Comparison of ENCODE assay signal across 8 mouse cellular contexts in the genomic region with DNA sequence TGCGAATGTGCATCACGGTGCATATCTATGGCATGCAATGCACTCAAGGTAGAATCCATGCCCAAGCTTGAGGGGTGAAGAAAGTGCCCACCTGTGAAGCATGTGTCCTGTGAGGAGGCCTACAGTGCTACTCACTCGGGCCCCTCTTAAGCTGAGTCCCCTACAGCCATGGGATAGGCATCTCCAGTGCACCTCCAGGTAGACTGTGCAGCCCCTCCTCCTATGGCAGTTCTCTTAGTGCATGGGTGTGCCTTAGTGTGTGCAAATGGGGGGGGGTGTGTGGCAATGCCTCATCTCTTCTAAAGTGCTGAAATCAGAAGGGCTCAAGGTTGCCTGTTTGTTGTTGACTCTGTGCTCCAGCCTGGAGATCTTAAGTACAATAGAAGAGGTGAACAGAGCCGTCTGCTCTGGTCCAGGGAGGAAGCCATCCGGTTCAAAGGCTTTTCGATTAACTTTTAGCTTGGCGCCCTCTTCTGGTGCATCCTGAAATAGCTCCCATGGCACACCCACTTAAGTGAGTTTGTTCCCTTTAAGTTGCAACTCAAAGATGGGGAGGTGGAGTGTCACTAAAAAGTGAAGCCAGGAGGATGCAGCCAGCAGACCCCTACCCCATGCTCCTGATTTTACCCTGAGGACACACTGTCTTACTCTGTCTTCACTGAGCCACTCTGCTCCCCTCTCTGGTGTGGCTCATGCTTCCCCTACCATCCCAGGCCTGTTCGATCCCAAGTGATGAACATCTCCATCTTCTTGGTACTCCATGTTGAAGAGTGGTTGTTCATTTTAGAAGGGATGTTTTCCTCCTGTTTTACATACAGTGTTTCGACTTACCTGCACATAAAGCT. TPM values are rescaled to one million over a fixed set of nuclear protein-coding genes. Genes with fewer than 3 reads are reported as not detected.
DNase-seq lines count a peak whose midpoint lies in the region; ATAC-seq and TF ChIP-seq lines count a peak whose summit lies in the region.

No protein-coding gene starts in this region.

- intact Hi-C loops in gastrocnemius, postnatal 14 days (cut with DNase I; ENCODE audit: low total_unique reads), result loop anchor here (10.0 kb wide), 3 partner anchors 233 to 603 kb away; no protein-coding TSS in a partner anchor

- H3K9ac ChIP-seq in liver, embryonic 11.5 days (ENCODE audit: low read depth, low read length), result no peak overlapping the region
- no peak overlapping the region for H3K9ac ChIP-seq in neural tube, embryonic 11.5 days (ENCODE audit: low read length)

- no peak overlapping the region for H3K27ac ChIP-seq in liver, embryonic 11.5 days (ENCODE audit: low read depth, low read length)
- no peak overlapping the region for H3K27ac ChIP-seq in neural tube, embryonic 11.5 days (ENCODE audit: low read depth, low read length)
- H3K27ac ChIP-seq in testis, adult 2 months (ENCODE audit: control insufficient read depth, insufficient read depth, low read depth, low read length), result no peak overlapping the region

- WGBS in liver, embryonic 11.5 days, result 48% methylated on average over 9 of the region's 9 CpGs
- 48% methylated on average over 9 of the region's 9 CpGs for WGBS in neural tube, embryonic 11.5 days

- H3K36me3 ChIP-seq in liver, embryonic 11.5 days (ENCODE audit: control insufficient read depth, insufficient read depth, low read length), result no peaks in the 10 kb centered on the region
- no peaks in the 10 kb centered on the region for H3K36me3 ChIP-seq in neural tube, embryonic 11.5 days (ENCODE audit: control insufficient read depth, insufficient read depth, low read length)
- H3K36me3 ChIP-seq in testis, adult 2 months (ENCODE audit: control insufficient read depth, insufficient read depth, low read length), result peaks cover 1% of the 10 kb centered on the region; the same call in 1 of the 2 replicates

- H3K27me3 ChIP-seq in liver, embryonic 11.5 days (replicated peaks; ENCODE audit: control insufficient read depth, insufficient read depth, low read length), result no peaks in the 10 kb centered on the region
- H3K27me3 ChIP-seq in neural tube, embryonic 11.5 days (ENCODE audit: control insufficient read depth, insufficient read depth, low read length), result no peaks in the 10 kb centered on the region
- no peaks in the 10 kb centered on the region for H3K27me3 ChIP-seq in testis, adult 2 months (ENCODE audit: control insufficient read depth, insufficient read depth, low read length)

- no peak overlapping the region for H3K4me2 ChIP-seq in liver, embryonic 11.5 days
- H3K4me2 ChIP-seq in neural tube, embryonic 11.5 days (ENCODE audit: low read depth), result no peak overlapping the region

- TF ChIP-seq POLR2A in testis, adult 2 months (IDR thresholded peaks at IDR 0.05; ENCODE audit: control insufficient read depth, low read depth, low read length), result no peak

- peak; percentile 90 for DNase-seq in 3T3-L1 (ENCODE audit: low read depth, low spot score)
- DNase-seq in ZHBTc4 (ENCODE audit: low read depth, low spot score), result peak; percentile 79
- DNase-seq in cerebellum, postnatal 4 days (ENCODE audit: low spot score in 2 of 2), result peak; percentile 73 to 82
- DNase-seq in gastrocnemius, postnatal 14 days, result peak; percentile 65
- DNase-seq in kidney, adult 8-10 months, result peak; percentile 27 to 76
- peak; percentile 56 for DNase-seq in liver, embryonic 11.5 days (ENCODE audit: low spot score)
- DNase-seq in neural tube, embryonic 11.5 days (ENCODE audit: low spot score), result peak; percentile 84

- no peaks in the 10 kb centered on the region for H3K9me3 ChIP-seq in liver, embryonic 11.5 days (ENCODE audit: control insufficient read depth, low read length)
- no peaks in the 10 kb centered on the region for H3K9me3 ChIP-seq in neural tube, embryonic 11.5 days (ENCODE audit: control insufficient read depth, low read length)

- peak; percentile 38; the same call in 1 of the 2 replicates for TF ChIP-seq CTCF in testis, adult 2 months (IDR thresholded peaks at IDR 0.05; ENCODE audit: control insufficient read depth, insufficient read depth, insufficient replicate concordance, low read depth, low read length)

- H3K4me1 ChIP-seq in liver, embryonic 11.5 days (replicated peaks; ENCODE audit: control insufficient read depth, insufficient read depth, low read length), result no peaks in the 10 kb centered on the region; the same call in 1 of the 2 replicates
- no peaks in the 10 kb centered on the region for H3K4me1 ChIP-seq in neural tube, embryonic 11.5 days (ENCODE audit: control insufficient read depth, insufficient read depth, low read length)
- H3K4me1 ChIP-seq in testis, adult 2 months (ENCODE audit: control insufficient read depth, insufficient read depth, low read length), result no peaks in the 10 kb centered on the region

- H3K4me3 ChIP-seq in liver, embryonic 11.5 days (ENCODE audit: low read depth, low read length), result no peak overlapping the region
- no peak overlapping the region for H3K4me3 ChIP-seq in neural tube, embryonic 11.5 days (ENCODE audit: low read depth, low read length)
- H3K4me3 ChIP-seq in testis, adult 2 months (ENCODE audit: control insufficient read depth, low read depth, low read length), result no peak overlapping the region

- no peak for ATAC-seq in liver, embryonic 11.5 days (replicated peaks; ENCODE audit: low FRiP score)
- ATAC-seq in neural tube, embryonic 11.5 days (ENCODE audit: insufficient read depth, low FRiP score, low TSS enrichment), result peak; percentile 61; the same call in 1 of the 2 replicates

RNA-seq across cellular contexts. Expression of a gene that starts 55.0 kb away (rescaled TPM):
- 10 to 100 TPM in 1 of 2 experiments, 1 to 10 TPM in 1; 7.5 to 10.3 TPM for total RNA-seq in gastrocnemius, postnatal 14 days (2021)
- 20.3 and 20.8 TPM in 2 replicates for polyA plus RNA-seq in liver, embryonic 11.5 days (2014; fragmentation: Nextera tagmentation; extraction: Ambion mirVana)
- polyA plus RNA-seq in neural tube, embryonic 11.5 days (2014; fragmentation: Nextera tagmentation; extraction: Ambion mirVana), result 20.7 and 21.6 TPM in 2 replicates
- polyA plus RNA-seq in testis, adult 2 months (2012; rRNA removed), result 52.0 and 62.0 TPM in 2 replicates
